Mouse (Mus musculus) neural tube, embryonic 11.5 days (tissue): ENCODE results near the gene Jrkl. TPM values are rescaled to one million over a fixed set of nuclear protein-coding genes. Genes with fewer than 3 reads are reported as not detected.

Experiments used
- ATAC-seq: fragments of 200-750 bp; cut with Nextera tagmentation; 2 replicates; pipeline ENCODE4 v1.8.0; 2017; ENCODE audit warnings: moderate number of reproducible peaks, mild to moderate bottlenecking, moderate TSS enrichment, moderate library complexity; ENCODE audit not compliant: insufficient read depth, low FRiP score, low TSS enrichment
- DNase-seq: peaks from one replicate; pipeline ENCODE4 v3.0.0-alpha.2; 2015; ENCODE audit warnings: low spot score
- H3K27ac ChIP-seq: fragments of 300-500 bp; sonication (generic); 2 replicates; pipeline ENCODE4 v1.5.1; 2014; ENCODE audit warnings: low read depth, mild to moderate bottlenecking, low read length
- H3K27me3 ChIP-seq: fragments of 300-500 bp; sonication (generic); 2 replicates; pipeline ENCODE4 v1.6.1; 2014; ENCODE audit warnings: mild to moderate bottlenecking, low read length, mixed read lengths; ENCODE audit not compliant: control insufficient read depth, insufficient read depth
- H3K36me3 ChIP-seq: fragments of 300-500 bp; sonication (generic); 2 replicates; pipeline ENCODE4 v1.6.1; 2014; ENCODE audit warnings: mild to moderate bottlenecking, low read length, moderate library complexity, mixed read lengths; ENCODE audit not compliant: control insufficient read depth, insufficient read depth
- H3K4me1 ChIP-seq: fragments of 300-500 bp; sonication (generic); 2 replicates; pipeline ENCODE4 v1.6.1; 2014; ENCODE audit warnings: low read length, mixed read lengths; ENCODE audit not compliant: control insufficient read depth, insufficient read depth
- H3K4me2 ChIP-seq: fragments of 300-500 bp; sonication (generic); 2 replicates; pipeline ENCODE4 v1.6.1; 2014; ENCODE audit warnings: low read depth, mild to moderate bottlenecking, moderate library complexity
- H3K4me3 ChIP-seq: fragments of 300-500 bp; sonication (generic); 2 replicates; pipeline ENCODE4 v1.5.1; 2014; ENCODE audit warnings: low read depth, low read length
- H3K9ac ChIP-seq: fragments of 300-500 bp; sonication (generic); 2 replicates; pipeline ENCODE4 v1.6.1; 2014; ENCODE audit warnings: mild to moderate bottlenecking, low read length
- H3K9me3 ChIP-seq: fragments of 300-500 bp; sonication (generic); 2 replicates; pipeline ENCODE4 v1.6.1; 2016; ENCODE audit warnings: low read length; ENCODE audit not compliant: control insufficient read depth
- WGBS: fragments of 180-500 bp; shearing (Covaris S2); extraction: QIAGEN DNeasy Blood & Tissue Kit; methylation state at CpG from one replicate; pipeline ENCODE4 v1.1.7; 2014; 5-methylcytosine and 5-hydroxymethylcytosine counted together
- polyA plus RNA-seq: library from polyadenylated mRNA; unstranded; fragments of >200 nt; fragmentation: Nextera tagmentation; extraction: Ambion mirVana; gene quantifications from 2 replicates; pipeline ENCODE4 v1.2.1, GENCODE M21; 2014

The Jrkl gene
- polyA plus RNA-seq, 1 experiment from 2014 or later, result 9.4 TPM

DNA sequence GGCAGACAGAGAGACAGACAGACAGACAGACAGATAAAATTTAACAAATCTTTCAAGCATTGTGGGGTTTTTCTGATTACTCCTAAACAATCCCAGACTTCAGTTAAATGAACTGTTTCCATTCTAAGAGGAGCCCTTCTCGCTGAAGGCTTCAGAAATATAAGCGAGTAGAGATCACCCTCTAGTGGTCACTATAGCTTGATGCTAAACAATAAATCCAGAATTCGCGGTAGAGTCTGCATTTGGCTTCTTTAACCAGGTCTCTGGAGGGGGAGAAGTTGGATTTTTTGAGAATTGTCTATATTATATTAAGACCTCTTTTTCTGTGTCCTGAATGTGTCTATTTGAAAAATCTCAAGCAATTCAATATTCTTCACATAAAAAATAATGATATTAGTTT, 50.4 kb downstream of the Jrkl start:
- Histone ChIP-seq H3K4me2 (no peak overlapping the region), H3K4me3 (no peak overlapping the region), H3K9me3 (no peaks in the 10 kb centered on the region), H3K4me1 (no peaks in the 10 kb centered on the region), H3K27ac (no peak overlapping the region), H3K36me3 (no peaks in the 10 kb centered on the region), H3K27me3 (no peaks in the 10 kb centered on the region), H3K9ac (no peak overlapping the region)
- DNase-seq (peak; percentile 20), ATAC-seq (peak; percentile 58)
- 6% methylated on average over 4 of the region's 4 CpGs for WGBS

DNA sequence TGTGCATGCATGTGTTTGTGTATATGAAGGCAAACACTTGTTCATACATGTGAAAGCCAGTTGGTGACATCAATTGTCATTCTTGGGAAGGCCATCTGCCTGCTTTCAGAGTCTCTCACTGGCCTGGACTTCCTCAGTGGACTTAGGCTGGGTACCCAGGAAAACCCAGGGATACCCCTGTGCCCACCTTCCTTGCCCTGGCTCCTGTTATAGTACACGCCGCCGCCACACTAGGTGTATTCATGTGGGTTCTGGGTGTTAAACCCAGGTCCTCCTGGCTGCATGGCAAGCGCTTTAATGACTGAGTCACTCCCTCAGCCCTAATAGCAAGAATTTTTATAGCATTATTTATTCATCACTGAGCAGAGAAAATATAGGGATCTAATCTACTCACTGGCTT, 51.0 kb downstream of the Jrkl start:
- Histone ChIP-seq H3K9ac (no peak overlapping the region), H3K4me1 (no peaks in the 10 kb centered on the region), H3K27ac (no peak overlapping the region), H3K9me3 (no peaks in the 10 kb centered on the region), H3K4me3 (no peak overlapping the region), H3K36me3 (no peaks in the 10 kb centered on the region), H3K27me3 (no peaks in the 10 kb centered on the region), H3K4me2 (no peak overlapping the region)
- DNase-seq, result no peak
- WGBS, result 88% methylated on average over 4 of the region's 4 CpGs
- ATAC-seq, result no peak

Other genes starting within 250 kb of the Jrkl start
- gene Ccdc82, start 1.1 kb upstream of the Jrkl start, polyA plus RNA-seq, result 12.9 and 13.4 TPM in 2 replicates
- gene Maml2, start 52.1 kb upstream of the Jrkl start, polyA plus RNA-seq, result 12.8 and 14.1 TPM in 2 replicates
- gene Gm17571, start 200.9 kb upstream of the Jrkl start, polyA plus RNA-seq, result not detected in 2 replicates